Mouse (Mus musculus): ENCODE data around the gene Lcp1.

The Lcp1 gene

DNA sequence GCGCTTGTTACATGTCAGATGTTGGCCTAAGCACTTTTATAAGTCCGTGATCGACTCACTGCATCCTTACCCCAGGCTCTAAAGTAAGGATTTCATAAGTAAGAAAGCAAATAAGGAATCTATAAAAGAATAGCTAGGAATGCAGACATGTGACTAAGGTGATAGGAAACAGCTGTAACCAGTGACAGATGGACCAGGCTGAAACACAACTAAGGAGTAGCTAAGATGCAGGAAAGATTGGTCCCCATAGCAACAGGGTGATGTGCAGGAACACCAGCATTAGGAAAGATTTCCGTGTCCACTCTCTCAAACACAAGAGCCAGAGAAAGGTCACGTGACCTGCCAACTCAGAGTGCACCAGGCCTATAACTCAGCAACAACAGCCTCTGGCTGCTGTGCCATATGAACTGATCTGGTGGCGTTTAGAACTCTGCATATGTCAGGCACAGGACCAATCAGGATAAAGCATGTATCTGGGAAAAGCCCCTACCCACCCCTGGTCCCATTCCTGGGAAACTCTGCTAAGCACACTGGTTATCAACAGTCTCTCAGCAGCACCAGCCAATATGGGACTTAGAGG, 77.8 kb downstream of the Lcp1 start:
- DNase-seq = no peak

DNA sequence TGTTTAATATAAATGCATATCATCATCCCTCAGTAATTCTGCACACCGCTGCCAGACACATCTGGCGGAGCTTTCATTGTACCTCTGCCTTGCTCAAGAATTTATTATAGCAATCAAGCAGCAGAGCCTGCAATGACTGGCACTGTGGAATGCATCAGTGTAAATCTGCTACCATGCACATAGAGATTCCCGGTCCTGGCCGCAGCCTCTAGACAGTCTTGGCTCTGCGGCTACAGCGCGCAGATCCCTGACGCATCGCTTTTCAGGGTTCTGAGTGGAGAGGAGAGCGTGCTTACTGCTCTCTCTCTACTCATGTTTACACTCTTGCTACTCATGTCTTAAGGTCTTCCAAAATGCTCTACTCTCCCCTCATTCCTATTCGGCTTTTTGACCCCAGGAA, 82.9 kb downstream of the Lcp1 start:
- no peak for DNase-seq

DNA sequence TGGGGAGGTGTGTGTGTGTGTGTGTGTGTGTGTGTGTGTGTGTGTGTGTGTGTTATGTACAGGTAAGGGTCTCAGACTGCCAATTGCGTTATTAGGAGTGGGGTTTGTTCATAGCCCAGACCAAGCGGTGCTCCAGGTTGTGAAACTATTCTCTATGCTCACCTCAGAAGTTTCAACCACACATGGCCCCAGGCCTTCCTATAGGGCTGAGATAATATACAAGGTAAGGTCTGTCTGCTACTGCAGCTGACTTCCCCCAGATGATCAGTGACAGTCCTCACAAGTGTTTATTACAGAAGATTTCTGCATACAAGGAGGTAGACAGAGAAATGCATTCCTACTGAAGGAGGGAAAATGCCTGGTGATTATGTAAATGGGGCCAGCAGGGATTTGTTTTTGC, 87.9 kb downstream of the Lcp1 start:
- DNase-seq = no peak

DNA sequence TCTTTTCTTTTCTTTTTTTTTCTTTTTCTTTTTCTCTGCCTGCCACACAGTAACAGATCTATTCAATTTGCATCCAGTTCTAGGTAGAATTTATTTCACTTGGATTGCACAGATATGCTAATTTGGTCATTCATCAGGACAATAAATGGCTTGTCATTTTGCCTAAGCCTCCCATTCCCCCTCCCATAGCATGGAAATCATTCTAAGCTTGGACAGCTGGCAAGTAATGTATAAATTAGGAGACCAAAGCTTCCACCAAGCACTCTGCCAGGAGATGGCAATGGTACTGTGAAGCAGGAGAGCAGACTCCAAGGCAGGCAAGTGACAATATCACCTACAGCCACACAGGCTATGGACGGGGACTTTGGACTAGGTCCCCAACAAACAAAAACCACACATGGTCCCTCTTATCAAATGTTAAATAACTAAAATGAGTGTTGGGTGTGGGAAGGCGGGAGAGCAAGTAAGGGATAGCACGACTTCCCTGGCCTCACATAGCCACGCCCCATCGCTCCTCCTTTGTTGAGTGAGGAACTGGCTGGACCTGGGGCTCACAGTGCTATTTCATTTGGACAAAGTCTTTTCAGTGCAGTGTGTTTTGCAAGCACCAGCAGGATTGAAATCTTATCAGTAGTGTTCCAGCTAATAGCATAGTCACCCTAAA, 88.5 kb downstream of the Lcp1 start:
- DNase-seq = no peak

DNA sequence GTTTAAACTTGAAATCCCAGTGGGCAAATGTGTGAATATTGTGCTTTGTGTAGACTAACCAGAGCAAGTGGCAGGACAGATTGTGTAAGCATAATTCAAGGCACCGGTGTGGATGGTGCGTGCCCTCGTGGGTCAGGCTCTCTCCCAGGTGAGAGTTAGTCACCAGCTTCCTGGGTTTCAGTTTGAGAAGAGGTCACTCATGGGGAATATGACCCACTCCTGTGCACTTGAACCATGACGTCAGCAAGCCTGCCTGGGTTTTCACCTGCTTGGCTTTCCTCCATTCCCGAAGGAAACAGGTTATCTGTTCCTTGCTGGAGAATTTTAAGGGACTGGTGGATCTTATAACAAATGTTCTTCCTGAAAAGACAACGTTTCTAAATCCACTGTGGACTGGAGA, 91.5 kb downstream of the Lcp1 start:
- DNase-seq = no peak

DNA sequence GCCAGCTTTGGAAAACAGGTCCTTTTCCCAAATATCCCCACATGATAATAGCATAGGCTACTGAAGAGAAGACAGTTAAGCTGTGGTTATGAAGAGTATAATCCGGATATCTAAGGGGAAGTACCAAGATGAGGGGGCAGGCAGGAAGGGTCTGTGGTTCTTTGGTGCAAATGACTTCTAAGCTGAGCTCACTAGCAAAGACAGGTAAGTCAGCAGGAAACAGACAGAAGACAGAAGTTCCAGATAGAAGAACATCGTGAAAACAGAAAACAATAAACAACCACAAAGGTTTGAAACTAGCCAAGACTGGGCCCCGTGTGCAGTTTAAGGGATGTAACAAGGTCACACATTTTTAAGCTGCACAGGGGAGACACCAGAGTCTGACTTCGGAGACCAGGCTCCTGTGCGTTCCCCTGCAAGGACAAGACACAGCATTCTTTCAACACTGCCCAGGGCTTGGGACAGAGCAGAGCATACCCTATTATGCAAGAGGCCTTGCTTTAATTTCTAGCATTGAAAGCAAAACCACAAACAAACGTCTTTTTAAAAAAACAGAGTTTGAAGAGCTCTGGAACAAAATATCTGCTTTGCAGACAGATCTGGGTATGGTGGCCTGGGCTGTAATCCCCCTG, 96.7 kb downstream of the Lcp1 start:
- no peak for DNase-seq

DNA sequence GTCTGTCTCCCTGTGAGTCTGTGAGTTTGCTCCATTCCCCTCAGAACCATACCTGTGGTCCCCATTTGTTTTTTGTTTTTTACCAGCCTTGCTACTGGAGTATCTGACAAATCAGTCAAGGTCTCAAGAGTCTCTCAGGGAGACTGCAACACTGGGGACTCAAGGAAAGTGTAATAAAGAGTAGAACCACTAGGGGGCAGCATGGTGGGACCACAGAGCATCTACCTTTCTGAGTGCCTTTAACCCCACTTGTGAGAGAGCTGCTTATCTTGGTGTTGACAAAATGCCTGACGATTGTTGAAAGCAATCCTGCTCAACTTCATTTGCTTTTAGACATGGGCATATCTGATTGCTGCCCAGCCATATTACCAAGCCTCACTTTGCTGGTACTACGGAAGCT, 98.9 kb downstream of the Lcp1 start:
- peak; percentile 42 to 74 for DNase-seq

DNA sequence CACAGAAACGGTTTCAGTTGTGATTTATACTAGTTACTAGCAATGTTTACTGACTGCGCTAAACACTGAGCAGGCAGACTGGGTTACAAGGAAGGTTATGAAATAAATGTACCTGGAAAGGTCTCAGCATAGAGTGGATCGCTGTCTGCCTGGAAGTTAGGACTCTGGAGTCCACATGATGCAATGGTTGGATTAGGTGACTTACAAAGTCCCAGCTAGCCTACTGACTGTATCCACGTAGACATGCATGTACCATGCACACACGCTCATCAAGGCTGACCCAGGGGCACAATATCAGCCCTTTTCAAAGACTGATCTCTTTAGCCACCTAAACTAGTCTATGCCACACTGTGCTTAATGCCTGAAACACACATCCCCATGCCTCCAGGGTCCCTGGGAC, 102.2 kb downstream of the Lcp1 start:
- DNase-seq = no peak

DNA sequence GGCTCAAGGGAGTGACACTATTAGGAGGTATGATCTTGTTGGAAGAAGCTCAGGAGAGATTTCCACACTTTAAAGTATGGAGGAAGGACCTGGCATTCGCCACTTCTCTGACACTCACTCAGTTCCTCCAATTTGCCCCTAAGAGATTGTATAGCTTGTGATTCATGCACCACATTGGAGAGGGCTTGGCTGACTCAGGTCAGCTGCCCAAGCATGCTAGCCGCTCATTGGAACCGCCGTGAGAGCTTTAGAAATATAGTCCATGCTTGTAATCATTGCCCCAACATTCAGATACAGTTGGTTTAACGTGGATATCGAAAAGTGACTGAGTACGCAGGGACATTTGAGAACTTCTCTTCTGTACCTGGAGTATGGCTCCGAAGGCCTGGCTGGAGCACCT, 104.7 kb downstream of the Lcp1 start:
- DNase-seq = no peak

DNA sequence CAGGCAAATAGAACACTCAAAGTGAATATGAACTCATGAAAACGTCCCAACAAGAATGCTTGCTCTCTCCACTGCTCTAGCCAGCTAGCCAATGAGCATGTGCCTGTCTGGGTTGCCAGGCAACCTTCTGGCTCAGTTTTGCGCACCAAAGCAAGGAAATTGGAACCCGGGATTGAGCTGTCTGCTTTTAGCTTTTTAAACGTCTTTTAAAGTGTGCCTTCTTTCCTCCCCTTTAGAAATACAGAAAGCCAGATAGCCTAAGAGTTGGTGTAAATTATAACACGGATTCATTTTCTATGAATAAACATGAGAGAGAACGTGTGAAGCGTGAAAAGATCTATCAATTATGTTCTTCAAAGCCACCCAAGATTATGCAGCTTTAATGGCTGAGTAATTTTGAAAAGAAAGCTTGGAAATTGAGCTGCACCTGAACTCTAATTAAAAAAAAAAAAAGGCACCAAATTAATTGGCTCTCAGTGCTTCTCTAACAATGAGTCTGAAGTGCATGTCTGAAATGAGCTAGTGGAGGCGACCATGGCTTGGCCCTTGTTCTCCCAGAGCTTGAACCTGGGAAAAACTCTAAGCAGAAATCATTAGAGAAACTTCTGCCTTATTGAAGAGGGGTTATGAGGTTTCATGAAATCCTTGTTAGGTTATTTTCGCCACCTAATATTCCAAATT, 105.2 kb downstream of the Lcp1 start:
- peak; percentile 44 to 56 for DNase-seq

DNA sequence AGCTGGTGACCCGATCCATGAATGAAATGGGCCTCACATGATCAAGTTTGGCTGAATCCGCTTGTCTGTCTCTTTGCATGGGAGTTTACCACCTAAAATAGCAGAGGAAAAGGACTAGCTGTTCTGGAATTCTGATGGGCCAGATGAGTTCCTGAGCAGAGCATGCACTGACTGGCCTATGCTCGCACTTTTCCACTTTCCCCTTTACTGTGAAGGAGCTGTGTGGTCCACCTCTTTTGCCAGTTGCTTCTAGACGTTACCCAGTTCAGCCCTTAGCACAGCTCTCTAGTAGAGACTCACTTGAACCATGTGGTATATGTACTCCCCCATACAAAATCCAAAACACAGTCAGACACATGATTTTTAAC, 105.7 kb downstream of the Lcp1 start:
- no peak for DNase-seq

DNA sequence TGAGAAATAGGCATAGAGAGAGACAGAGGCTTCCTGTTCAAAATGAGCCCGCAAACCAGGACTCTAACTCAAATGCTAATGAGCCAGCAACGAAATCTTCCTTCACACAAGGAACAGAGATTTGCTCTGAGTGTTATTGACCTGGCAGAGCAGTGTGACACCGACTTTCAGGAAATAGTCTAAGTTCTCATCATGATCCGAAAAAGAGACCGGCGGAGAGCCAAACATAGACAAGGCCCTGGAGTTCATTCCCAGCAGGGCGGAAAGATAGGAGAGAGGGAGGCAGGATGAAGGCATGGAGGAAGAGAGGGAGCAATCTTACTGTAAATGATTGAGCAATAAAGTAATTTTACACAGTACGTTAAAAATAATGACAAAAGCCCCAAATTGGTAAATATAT, 106.2 kb downstream of the Lcp1 start:
- DNase-seq = no peak

DNA sequence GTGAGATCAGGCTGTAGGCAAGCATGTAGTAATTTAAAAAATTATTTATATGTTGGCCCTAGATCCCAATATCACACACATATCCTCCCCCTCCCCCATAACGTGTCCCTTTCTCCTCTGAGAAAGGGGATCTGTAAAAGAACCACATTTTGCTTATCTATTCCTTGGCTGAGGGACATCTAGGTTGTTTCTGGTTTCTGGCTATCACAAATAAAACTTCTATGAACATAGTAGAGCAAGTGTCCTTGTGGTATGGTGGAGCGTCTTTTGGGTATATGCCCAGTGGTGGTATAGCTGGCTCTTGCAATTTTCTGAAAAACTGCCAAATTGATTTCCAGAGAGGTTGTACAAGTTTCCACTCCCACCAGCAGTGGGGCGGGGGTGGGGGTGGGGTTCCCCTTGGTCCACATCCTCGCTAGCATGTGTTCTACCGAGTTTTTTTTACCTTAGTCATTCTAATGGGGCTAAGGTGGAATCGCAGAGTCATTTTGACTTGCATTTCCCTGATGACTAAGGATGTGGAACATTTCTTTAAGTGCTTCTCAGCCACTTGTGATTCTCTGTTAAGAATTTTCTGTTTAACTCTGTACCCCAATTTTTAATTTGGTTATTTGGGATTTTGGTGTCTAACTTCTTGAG, 107.3 kb downstream of the Lcp1 start:
- no peak for DNase-seq

DNA sequence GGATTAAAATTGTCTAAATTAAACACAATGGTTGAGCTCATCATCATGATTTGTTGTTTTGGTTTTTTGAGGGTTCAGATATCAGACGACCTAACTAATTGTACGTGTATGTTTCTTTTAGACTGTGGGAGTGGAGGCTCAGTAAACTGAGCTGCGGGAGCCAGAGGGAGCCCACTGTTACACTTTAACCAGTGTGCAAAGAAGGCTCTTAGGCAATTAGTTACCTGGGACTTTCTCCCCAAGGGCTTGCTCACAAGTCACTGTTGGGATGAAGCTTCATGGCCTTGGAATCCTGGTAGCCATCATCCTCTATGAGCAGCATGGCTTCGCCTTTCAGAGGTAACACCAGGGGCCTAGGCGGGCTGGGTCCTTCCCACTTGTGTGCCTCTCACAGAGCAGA, 111.2 kb downstream of the Lcp1 start, which contains the start of gene Cpb2:
Gene Cpb2, plus strand, starts transcription at position 201 of the 400 bp plus-strand sequence.
- no peak for DNase-seq

DNA sequence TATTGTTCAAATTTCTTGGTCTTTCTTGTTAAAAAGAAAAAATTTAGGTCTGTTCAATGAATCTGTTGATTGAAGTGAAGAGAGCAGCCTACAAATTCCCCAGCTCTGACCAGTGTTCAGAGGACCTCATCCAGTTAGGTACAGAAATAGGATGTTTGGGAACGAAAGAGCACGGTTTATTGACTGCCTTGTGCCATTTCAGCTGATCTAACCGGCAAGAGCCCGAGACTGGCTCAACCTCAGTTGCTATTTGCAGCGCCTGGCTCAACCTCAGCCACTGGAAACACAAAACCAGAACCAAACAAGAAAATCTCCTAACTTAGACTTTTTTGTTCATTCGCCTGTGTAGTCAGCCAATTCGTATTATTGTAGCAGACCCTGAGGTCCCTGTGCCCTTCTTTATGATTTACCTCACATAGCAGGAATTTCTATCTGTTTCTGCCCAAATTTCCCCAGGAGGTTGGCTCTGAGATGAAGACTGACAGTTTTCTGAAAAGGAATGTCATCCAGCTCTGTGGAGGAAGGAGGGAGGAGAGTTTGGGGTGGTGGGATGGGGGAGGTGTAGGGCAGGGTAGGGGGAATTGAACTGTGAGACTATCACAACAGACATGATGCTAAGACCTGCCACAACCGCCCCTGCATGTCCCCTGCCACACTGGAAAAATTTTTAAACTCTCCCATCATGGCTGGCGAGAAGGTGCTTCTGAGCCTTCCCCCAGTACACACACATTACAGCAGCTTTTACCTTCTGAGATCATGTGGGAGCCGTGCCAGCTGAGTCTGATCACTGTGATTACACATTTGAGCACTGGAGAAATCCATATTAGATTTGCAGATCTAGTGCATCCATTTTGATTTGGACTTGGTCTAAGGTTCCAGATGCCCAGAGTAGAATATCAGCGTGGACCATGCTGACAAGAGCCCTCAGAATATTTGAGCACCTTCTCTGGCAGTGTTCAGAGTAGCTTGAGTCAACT, 115.4 kb downstream of the Lcp1 start:
- DNase-seq = peak; percentile 44 to 45

DNA sequence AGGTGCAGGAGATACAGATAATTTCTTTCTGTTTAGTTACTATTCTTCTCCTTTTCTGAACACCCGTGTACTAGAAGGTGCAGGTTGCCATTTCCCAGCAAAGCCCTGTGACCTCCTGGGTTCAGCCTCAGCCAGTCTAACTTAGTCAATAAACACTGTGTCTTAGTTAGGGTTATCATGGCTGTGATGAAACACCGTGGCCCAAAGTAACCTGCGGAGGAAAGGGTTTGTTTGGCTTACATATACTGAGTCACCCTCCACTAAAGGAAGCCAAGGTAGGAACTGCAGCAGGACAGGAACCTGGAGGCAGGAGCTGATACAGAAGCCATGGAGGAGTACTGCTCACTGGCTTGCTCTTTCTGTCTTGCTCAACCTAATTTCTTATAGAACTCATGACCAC, 119.5 kb downstream of the Lcp1 start:
- DNase-seq = no peak

DNA sequence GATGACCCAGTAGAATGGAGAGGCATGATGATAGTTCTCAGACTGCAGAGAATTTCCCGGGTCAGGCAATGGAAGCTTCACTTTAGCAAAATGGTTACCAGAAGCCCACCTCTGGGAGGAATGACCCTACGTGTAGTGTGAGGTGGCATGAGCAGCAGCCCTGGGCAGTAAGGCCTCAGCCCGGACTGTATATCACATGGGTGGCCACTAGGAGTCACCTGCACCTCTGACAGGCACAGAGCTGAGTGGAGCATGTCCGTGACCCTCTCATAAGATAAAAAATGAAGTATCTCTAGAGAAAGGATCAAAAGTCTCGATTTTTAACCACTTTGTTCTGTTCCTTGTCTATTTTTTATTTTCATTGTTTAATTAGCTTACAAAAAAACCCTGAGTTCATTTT, 125.6 kb downstream of the Lcp1 start:
- DNase-seq = peak; percentile 35 to 36

DNA sequence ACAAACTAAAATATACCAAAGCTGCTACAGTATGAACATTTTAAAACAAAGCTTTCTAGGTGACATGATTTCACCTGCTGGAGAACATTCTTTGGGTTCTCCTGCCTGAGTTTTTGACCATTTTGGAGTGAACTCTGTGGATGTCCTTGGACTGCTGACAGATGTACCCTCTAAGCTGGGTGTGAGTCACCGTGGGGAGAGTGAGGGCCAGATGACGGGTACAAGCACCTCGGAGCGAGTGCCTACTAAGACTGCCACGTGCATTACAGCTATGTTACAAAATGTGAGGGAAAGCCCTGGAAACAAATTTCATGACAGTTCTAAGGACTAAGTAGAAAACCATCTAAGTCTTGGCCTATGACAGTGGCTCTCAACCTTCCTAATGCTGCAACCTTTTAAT, 138.6 kb downstream of the Lcp1 start:
- DNase-seq = no peak

DNA sequence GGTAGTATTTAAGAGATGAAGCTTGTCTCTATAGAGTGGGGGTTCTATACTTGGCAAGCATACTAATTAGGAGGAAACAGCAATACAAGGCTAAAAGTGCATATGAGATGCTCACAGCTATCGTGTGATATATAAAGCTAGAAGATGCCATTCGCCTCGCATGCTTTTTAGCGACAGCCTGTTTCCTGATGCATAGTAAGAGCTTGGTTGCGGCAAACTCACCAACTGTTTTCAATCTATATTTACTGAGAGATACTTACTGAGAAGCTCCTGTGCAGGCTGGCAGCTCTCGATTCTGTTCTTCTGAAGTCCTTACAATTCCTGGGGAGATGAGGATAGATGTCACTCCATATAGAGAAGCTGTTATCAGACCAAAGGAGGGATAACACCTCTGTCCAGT, 148.8 kb downstream of the Lcp1 start:
- no peak for DNase-seq

DNA sequence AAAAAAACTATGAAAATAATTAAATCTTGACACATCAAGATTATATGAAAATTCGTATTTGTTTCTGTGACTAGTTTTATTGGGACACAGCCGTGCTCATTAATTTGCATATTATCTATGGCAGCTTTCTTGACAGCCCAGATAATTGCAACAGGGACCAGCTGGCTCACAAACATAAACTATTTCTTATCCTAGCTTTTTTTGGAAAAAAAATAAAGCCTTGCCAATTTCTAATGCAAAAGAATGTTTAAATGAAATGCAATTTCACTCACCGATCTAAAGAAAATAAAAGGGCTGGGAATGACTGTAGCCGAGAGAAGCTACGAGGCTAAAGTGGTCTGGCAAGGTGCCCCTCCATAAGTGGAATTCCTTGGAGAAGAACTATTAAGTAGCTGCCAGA, 149.5 kb downstream of the Lcp1 start:
- DNase-seq = no peak
